Mouse (Mus musculus) fibroblast of lung, adult 2 months (primary cell): ENCODE measurements around the gene Sp8.

Experiments used
- DNase-seq: peaks from one replicate; pipeline ENCODE4 v3.0.0-alpha.2; 2011; ENCODE audit warnings: low read depth

The Sp8 gene

DNA sequence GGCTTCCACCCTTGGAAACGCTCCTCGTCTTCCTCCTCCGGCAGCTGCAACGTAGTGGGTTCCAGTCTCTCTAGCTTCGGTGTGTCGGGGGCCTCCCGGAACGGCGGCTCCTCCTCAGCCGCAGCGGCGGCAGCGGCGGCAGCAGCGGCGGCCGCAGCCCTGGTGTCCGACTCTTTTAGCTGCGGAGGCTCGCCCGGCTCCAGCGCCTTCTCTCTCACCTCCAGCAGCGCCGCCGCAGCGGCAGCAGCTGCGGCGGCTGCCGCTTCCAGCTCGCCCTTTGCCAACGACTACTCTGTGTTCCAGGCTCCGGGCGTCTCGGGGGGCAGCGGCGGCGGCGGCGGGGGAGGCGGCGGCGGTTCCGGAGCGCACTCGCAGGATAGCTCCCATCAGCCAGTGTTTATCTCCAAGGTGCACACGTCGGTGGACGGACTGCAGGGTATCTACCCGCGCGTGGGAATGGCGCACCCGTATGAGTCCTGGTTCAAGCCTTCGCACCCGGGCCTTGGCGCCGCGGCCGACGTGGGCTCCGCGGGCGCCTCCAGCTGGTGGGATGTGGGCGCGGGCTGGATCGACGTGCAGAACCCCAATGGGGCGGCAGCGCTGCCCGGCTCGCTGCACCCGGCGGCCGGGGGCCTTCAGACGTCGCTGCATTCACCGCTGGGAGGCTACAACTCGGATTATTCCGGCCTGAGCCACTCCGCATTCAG lies 2.5 kb downstream of the Sp8 start:
- DNase-seq = no peak

DNA sequence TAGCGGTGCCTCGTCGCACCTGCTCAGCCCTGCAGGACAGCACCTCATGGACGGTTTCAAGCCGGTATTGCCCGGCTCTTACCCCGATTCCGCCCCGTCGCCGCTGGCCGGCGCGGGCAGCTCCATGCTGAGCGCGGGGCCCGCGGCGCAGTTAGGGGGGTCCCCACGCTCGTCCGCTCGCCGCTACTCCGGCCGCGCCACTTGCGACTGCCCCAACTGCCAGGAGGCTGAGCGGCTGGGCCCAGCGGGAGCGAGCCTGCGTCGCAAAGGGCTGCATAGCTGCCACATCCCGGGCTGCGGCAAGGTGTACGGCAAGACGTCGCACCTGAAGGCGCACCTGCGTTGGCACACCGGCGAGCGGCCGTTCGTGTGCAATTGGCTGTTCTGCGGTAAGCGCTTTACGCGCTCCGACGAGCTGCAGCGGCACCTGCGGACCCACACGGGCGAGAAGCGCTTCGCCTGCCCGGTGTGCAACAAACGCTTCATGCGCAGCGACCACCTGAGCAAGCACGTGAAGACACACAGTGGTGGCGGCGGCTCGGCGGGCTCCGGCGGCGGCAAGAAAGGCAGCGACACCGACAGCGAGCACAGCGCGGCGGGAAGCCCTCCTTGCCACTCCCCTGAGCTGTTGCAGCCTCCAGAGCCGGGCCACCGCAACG lies 3.2 kb downstream of the Sp8 start:
- DNase-seq = no peak

DNA sequence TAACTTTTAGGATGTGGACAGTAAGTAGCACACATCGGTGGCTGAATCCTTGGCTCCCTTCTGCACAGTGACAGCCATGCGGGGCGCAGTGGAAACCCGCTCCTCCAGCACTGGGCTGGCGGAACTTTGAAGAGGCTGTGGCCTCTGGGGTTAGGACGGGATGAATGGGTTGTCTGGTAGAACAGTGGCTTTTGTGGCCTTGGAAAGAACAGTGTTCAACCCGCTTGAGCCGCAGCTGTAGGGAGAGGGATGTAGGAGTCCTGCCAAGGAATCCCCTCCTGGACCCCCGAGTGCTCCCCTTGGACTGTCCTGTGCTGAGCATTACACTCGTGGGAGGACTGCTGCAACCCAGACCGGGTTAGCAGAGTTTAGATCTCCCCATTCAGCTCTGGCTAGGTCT lies 3.9 kb downstream of the Sp8 start:
- DNase-seq = no peak

DNA sequence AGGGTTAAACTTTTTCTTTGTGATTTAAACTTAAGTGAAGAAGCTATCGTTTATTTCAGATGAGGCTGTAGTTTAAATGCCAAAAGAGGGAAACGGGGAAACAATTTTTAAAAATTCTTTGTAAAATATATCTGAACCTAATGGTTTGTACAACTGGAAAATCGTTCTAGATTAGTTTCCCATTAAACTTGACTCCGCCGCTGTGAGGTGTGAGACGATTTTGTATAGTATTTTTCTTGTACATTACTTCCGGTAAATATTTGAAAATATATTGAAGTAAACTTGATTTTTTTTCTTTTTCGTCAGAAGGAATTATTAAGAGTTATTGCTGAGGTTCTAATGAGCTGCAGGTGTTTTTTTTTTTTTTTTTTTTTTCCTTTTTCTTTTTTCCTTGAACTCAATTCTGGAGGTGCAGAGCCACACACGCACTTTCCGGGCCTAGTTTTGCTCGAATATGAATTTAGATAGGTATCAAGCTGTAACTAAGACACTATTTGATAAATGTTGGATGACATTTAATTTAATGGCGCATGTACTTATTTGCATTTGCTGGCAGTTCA lies 4.8 kb downstream of the Sp8 start:
- DNase-seq = no peak

DNA sequence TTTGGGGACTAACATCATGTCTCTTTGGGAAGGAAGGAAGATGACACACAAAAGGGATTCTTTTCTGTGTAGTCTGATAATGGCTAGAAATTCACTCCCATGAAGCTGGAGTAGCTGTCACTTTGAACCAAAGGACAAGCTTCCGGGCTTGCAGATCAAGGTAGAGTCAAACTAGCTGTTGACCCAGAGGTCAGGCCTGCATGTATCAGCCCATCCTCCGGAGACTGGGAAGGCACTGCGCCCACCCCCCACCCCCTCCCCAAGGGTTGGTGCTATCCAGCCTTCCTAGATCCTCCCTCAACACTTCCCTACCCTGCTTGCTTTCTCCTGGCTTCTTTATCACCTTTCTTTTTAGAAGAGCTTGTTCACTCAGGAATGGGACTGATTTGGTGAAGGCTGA lies 7.2 kb downstream of the Sp8 start:
- DNase-seq = no peak

DNA sequence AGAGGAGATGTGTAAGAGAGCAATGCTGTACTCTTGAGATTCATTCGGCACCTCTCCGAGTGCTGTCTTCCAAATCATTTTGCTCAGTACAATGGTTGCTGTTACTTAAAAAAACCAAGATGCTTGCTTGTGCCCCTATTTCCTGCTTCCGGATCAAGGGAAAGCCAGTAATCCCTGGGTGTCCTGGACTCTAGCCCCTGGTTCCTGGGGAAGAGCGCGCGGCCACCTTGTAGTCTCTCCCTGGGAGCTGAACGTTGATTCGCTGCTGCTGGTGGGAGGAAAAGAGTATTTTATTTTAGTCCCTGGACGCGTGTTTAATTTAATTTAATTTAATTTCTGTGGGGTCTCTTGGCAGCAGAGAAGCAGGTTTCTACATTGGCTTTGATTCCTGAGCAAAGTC lies 8.3 kb downstream of the Sp8 start:
- no peak for DNase-seq

DNA sequence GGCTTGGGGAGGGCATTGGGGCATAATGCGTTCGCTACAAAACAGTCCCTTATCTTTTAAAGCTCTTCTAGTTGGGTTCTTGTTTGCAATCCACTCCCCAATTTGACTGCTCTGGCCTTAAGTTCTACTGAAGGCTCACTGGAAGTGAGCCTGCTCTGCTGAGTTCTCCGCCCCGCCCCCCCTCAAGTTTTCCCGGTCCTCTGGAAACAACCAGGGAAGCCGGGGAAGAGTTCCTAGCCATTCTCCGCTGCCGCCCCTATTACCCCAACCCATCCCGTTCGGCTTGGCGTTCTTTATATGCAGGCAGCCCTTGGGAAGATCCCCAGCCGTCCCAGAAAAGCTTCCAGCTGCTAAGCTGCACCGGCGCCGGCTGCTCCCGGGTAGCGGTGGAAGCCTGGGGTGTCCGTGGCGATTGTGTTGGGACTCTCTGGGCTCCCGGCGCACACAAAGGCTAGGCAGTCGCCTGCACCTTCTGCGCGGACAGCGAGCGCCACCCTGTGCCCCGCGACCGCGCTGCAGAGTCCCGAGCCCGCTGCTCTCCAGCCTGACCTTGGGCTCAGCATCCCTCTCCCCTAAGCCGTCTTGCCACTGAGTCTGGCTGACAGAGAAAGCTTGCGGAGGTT lies 8.8 kb downstream of the Sp8 start:
- no peak for DNase-seq

DNA sequence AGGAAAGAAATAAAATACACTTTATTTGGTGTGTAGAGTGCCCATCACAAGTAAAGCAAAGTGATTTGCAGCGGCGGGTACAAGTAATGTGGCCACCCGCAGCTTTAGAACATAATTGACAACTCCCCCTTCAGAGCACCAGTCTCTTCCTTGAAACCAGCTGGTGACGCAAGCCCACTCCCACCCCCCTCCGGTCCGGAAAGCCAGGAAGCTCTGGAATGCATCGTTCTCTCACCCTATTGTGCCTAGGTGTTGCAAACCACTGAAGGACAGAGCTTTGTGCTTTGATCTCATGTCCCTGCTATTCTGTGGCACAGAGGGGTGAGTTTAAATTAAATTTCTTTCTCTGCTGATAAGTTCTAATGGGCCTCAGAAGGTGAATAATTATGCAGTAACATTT lies 10.0 kb downstream of the Sp8 start:
- no peak for DNase-seq

DNA sequence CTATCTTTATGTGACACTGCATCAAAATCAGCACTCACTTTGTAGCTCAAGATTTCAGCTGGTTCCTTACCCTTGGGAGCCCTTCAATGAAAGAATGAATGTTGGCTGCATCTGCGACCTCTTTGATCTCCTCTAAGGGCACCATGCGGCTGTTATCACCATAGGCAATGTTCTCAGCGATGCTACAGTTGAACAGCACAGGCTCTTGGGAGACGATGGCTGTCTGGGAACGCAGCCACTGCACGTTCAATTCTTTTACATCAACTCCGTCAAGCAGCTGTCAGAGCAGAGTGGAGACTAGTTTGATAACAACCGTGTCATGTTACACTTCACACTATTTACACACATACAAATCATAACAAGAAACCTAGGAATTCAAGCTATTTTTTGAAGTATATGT lies 26.5 kb downstream of the Sp8 start:
- DNase-seq = no peak

DNA sequence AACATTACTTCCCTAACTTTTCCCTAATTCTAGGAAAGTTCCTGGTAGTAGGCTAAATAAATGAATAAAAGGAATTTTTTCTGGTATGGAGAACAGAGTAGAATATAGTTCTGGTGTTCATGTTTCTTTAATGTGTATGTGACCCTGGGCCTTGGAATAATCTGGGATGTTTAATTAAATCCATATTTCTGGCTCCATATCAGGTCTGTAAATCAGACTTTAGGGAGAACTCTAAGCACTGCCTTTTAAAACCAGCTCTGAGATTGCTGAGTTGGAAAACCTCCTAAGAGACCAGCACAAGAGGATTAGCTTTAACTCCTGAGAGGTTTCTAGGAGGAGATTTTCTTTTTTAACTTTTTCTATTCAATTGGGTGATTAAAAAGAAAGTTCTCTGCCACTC lies 36.7 kb downstream of the Sp8 start:
- DNase-seq = no peak

DNA sequence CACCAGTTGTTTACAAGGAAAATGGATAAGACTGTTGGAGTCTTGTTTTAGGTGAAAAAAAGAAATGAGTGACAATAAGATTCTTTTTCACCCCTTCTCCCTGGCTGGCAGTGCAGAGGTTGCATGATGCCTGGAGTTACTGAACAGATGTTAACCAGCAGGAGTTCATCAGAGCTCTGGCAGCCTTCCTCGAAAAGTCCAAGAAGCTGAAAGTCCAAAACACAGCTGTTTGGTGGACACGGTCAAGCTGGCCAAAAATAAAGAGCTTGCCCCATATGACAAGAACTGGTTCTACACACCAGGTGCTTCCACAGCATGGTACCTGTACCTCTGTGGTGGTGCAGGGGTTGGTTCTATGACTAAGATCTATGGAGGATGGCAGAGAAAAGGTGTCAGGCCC lies 41.8 kb downstream of the Sp8 start:
- no peak for DNase-seq
